Mouse (Mus musculus) cerebellum, postnatal 36 days (tissue): ENCODE measurements around the gene Duoxa1.

Experiments used
- DNase-seq, 2 experiments: peaks; one replicate each; pipeline ENCODE4 v3.0.0; 2021 to 2022; ENCODE audit warnings: mixed read lengths in 2 of 2

The Duoxa1 gene

GRCm38 (mm10) chr2:122297271-122298095, 16.0 kb downstream of the Duoxa1 start:
- DNase-seq: no peak

- no peak for DNase-seq
Measured at GRCm38 (mm10) chr2:122294916-122295315, 18.6 kb downstream of the Duoxa1 start.

GRCm38 (mm10) chr2:122286137-122286536, 27.4 kb downstream of the Duoxa1 start:
- DNase-seq: no peak

- no peak for DNase-seq
Measured at GRCm38 (mm10) chr2:122284091-122284490, 29.4 kb downstream of the Duoxa1 start.

- no peak for DNase-seq
Measured at GRCm38 (mm10) chr2:122278769-122279168, 34.8 kb downstream of the Duoxa1 start.

DNA sequence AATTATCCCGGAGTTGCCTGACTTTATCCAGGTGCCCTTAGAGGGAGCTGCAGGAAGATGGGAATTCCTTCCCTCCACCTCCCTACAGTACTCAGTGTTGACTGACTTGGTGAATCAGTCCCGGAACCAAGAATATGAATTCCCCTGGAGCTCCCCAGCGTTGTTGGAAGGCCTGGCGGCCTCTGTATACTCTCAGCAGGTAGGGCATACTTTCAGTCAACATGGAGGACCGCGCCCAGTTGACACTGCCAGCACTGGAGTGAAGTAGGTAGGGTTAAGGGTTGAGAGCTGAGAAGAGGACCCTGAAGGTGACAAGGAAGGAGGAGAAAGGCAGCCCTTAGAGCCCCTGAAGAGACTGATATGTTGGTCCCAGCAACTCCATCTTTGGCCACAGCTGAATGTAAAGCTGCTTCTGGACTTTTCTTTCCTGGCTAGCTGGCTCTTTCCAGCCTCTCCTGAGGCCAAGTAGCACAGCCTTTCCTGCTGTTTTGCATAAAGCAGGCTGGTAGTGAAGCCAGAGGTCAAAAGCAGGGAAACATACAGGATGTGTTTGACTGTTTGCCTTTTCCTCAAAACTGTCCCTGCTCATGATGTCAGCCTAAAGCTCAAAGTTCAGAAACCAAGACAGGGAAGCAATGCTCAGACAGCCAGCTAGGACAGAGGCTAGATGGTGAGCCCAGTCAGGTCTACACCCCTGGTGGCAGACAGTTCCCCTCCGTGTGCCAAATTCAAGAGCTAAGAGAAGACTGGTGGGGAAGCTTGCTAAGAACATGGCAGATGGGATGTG, 46.9 kb downstream of the Duoxa1 start:
- no peak for DNase-seq

GRCm38 (mm10) chr2:122264690-122265089, 48.8 kb downstream of the Duoxa1 start:
- DNase-seq: no peak

- no peak for DNase-seq
Measured at GRCm38 (mm10) chr2:122260729-122261128, 52.8 kb downstream of the Duoxa1 start.

DNA sequence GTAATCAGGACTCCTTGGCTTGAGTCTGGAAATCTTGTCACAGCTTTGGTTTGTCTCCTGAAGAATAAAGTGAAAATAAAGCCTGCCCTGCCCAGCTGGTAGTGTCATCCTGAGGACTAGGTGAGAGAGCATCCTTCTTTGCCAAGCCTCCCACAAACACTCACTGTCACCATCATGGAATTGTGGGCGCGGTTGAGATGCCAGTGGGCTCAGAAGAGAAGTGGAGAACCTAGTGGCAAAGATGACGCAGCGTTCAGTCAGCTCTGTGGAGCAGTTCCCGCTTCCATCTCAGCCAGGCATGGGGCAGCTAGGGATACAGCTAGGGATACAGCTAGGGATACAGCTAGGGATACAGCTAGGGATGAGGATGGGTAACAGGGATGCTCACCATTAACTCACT, 57.5 kb downstream of the Duoxa1 start:
- no peak for DNase-seq
